Mouse (Mus musculus) small intestine, adult 2 months (tissue): ENCODE measurements at regions not wholly inside any gene's neighbourhood (a gene's known extent, or its start where the extent isn't known, plus 50 kb on each side); places are given as distances from the start of the nearest gene placed in this dataset.

ENCODE experiments used
- CTCF ChIP-seq: fragments of 200-500 bp; IDR thresholded peaks from 2 replicates; pipeline ENCODE4 v1.5.1; 2012; ENCODE audit warnings: low read depth, mild to moderate bottlenecking, control low read depth, inconsistent platforms, low read length, moderate library complexity, mixed read lengths; ENCODE audit not compliant: insufficient replicate concordance, insufficient read length; ENCODE audit errors: extremely low read depth
- POLR2A ChIP-seq: fragments of 200-500 bp; IDR thresholded peaks from 2 replicates; pipeline ENCODE4 v1.6.1; 2012; ENCODE audit warnings: low read depth, mild to moderate bottlenecking, control low read depth, inconsistent platforms, low read length, moderate library complexity

DNA sequence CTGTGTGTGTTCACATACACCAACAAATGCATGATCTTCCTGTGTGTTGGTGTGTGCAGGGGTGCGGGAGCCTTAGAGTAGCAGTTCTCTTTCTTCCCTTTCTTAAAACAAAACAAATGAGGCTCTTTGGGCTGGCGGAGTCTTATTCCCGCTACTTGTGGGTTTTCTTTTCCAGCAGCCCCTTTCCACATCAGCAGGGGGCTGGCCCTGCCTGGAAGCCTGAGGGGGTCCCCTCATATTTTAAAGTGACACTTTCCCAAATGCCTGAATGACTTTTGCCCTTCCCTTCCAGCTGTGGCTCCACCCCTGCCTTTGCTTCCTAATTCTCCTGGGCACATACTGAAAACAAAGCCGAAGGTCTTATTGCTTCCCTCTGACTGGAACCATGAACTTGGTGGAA is 498.3 kb upstream of the Mki67 start:
- TF ChIP-seq CTCF (no peak), POLR2A (no peak)
